Mouse (Mus musculus) layer of hippocampus, adult 2 months (tissue): ENCODE results near the gene Nek2. TPM values are rescaled to one million over a fixed set of nuclear protein-coding genes. Genes with fewer than 3 reads are reported as not detected.

Experiments
- DNase-seq, 2 experiments: peaks; one replicate each; pipeline ENCODE4 v3.0.0; 2022; ENCODE audit warnings: low spot score in 2 of 2
- H3K27ac ChIP-seq: fragments of 200-600 bp; 2 replicates; pipeline ENCODE4 v1.8.1; 2022
- H3K4me3 ChIP-seq: fragments of 200-600 bp; 2 replicates; pipeline ENCODE4 v1.8.1; 2022; ENCODE audit warnings: mild to moderate bottlenecking
- CTCF ChIP-seq: fragments of 200-600 bp; conservative IDR thresholded peaks from 2 replicates; pipeline ENCODE4 v1.8.1; 2022; ENCODE audit warnings: antibody characterized with exemption, mild to moderate bottlenecking, moderate library complexity
- total RNA-seq, 2 experiments: library from RNA; stranded (reverse); gene quantifications; 2 replicates each; pipeline ENCODE4 v1.2.3; 2021

Gene Nek2
- total RNA-seq, 2 experiments from 2014 or later: 1.0 to 1.3 TPM

DNA sequence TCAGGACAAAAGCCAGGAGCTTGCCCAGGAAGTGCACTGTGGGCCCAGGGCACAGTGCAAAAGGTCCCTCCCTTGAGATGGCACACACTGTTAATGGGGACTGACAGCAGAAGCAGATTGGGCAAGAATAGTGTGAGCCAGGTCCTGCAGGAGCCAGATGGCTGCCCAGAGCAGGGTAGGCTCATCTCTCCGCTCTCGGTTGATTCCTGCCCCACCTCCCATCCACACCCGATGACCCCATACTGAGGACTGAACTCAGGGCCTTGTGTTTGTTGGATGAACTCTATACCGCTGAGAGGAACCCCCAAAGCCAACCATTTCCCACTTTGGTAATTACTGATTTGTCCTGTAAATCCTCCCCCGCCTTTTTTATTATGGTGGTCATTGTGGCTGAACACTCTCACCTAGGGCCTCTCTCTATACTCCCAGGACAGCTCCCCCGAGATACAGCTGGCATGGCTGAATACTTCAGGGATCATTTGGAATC lies 3.1 kb upstream of the Nek2 start:
- H3K4me3 ChIP-seq: no peak overlapping the region
- TF ChIP-seq CTCF: no peak
- no peak overlapping the region for H3K27ac ChIP-seq
- no peak for DNase-seq

DNA sequence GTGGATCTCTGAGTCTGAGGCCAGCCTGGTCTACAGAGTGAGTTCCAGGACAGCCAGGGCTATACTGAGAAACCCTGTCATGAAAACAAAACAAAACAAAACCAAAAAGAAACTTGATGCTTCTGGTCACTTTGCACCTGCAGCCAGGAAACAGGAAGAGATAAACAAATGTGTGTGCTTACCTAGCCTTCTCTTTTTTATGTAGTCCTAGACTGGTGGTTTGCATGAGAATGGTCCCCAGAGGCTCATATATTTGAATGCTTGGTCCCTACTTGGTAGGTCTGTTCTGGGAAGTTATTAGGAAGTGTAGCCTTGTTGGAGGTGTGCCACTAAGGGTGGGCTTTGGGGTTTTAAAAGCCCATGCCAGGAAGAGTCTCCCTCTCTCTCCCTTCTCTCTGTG lies 2.2 kb upstream of the Nek2 start:
- H3K4me3 ChIP-seq: no peak overlapping the region
- TF ChIP-seq CTCF: no peak
- H3K27ac ChIP-seq: no peak overlapping the region
- DNase-seq: no peak

DNA sequence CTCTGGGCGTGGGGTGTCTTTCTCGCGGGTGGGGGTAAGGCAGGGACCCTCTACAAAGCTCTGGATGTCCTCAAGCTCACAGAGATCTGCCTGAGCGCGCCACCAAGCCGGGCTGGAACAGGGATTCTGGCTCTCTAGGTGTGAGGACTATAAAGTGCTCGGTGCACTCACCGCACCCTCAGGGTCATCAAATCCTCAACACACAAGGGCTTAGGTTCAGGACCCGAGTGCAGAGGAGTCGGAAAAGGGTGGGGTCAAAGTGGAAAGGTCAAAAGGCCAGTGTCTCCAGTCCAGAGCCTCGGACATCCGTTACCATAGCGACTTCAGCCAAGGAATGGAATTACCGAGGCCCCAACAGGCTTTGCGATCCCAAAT lies 306 bp upstream of the Nek2 start:
- DNase-seq: no peak
- no peak for TF ChIP-seq CTCF
- H3K27ac ChIP-seq: peak overlapping the region; percentile 77
- H3K4me3 ChIP-seq: peak overlapping the region; percentile 85

DNA sequence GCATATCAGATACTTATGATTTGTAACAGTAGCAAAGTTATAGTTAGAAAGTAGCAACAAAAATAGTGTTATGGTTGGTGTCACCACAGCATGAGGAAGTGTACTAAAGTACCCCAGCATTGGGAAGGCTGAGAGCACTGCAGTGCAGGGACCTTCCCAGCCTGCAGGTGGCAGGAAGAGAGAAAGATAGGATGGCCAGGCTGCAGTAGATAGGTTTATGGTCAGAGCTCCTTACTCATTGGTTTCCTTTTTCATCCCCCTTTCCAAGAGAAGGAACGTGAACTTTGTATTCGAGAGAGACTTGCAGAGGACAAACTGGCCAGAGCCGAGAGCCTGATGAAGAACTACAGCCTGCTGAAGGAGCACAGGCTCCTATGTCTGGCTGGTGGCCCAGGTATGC lies 7.9 kb downstream of the Nek2 start:
- TF ChIP-seq CTCF: peak; percentile 77
- H3K4me3 ChIP-seq: no peak overlapping the region
- no peak overlapping the region for H3K27ac ChIP-seq
- DNase-seq: no peak

DNA sequence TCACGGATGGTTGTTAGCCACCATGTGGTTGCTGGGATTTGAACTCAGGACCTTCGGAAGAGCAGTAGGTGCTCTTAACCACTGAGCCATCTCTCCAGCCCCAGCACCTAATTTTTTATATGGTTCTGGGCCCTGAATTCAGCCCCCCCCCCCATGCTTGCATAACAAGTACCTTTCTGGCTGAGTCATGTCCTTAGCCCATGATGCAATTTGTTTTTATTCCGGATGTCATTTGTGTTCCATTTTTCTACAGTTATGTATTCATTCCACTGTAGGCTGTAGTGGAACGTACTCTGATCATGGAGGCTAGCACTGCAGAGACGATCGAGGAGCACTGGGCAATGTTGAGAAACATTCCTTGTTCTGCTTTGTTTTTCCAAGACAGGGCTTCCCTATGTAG lies 12.2 kb downstream of the Nek2 start:
- no peak for DNase-seq
- H3K4me3 ChIP-seq: no peak overlapping the region
- TF ChIP-seq CTCF: no peak
- no peak overlapping the region for H3K27ac ChIP-seq

DNA sequence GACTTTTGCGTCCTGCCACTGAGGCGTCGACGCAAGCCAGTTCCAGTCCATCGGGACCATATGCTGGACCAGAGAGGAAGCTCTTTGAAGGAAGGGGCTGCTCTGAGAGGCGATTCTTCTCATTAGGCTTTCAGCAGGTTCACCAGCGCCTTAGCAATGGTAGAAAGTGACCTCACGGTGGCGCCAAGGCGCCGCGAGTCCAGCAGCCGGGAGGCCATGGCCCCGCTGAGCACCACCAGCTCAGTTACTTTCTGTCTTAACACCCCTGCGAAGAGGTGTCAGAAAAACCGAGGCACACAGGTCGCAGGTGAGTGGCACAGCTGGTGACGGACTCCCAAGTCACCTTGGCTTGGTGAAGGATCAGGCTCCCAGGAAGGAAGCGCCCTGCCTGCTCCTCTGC lies 13.6 kb downstream of the Nek2 start:
- Histone ChIP-seq H3K4me3 (no peak overlapping the region; the same call in 1 of the 2 replicates), H3K27ac (no peak overlapping the region)
- peak; percentile 93 for TF ChIP-seq CTCF
- DNase-seq: peak; percentile 31 to 71

DNA sequence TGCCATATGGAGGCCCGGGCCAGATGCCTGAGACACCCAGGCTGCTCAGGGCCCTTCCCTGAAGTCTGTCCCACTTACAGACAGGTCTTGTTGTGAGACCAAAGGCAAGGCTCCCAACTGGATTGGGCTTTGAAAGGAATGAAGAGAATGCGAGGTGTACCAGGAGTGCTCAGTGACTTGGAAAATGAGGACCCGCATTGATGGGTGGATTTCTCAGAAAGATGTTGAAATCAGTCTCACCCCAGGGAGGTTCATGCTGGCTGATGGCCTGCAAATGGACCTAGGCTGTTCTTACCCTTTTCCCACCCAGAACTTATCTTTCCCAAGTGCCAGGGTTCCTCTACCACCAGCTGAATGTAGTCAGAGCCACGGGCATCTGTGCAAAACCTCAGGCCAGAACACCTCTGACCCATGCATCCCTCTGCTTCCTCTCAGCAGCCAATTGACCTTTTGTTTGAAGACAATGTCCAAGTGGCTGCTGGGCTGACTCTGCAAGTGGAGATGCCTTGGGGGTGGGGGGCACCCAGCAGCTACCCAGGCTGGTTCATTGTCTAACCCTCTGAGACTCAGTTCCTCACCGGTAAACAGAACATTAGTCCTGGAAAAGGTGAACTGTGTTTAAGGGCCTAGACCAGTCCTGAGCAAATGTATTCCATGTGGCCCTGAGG lies 15.2 kb downstream of the Nek2 start:
- DNase-seq: no peak
- TF ChIP-seq CTCF: no peak
- no peak overlapping the region for H3K27ac ChIP-seq

DNA sequence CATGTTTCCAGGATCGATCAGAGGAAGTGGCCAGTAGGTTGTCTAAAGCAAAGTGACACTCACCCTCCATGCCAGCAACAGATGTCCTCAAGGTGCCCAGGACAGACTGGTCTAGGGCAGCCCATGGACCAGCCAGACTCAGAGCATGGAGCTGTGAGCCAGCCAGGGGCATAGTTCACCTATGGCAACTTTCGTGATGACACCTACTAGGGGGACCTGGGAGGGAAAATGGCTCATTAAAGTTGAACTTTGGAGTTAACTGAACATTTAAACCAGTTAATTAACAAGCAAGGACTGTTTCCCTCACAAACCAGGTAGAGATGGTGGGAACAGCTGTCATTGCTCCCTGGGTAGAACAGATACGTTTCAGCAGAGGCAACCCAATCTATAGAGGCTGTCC lies 16.4 kb downstream of the Nek2 start:
- Histone ChIP-seq H3K27ac (no peak overlapping the region), H3K4me3 (no peak overlapping the region)
- no peak for DNase-seq
- no peak for TF ChIP-seq CTCF

More for the DNA sequence above, 15.2 kb downstream of the Nek2 start:
- H3K4me3 ChIP-seq: no peak overlapping the region

DNA sequence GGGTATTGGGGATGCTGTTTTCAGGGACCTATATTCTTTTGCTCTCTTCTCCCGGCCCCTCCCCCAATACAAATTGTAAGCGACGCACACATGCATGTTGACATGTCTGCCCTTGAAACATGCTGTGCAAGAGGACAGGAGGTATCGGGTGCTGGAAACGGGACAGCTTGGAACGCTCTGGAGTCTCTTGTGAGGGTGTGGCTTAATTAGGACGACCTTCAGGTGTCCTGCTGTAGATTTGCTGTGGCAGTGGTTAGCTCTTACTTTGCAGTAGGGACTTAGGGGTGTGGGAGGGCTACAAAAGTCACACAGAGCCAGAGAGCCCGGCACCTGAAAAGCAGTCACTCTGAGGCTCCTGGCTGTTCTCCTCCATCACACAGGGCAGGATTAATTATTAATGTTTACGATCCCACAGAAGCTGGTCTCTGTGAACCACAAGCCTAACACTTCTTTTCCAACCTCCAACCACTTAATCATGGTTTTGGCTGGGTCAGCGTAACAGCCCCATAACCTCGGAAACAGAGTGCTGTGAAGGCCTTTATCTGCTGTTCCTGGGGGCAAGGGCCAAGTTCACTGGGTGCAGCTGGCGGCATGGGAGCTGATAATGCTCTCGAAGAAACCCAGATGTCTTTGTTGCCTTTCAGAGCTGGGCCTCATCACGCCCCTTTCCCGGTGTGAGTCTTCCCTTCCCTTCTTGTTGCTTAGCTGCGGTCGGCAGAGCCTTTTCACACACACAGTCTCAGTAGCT lies 17.9 kb downstream of the Nek2 start:
- no peak overlapping the region for H3K27ac ChIP-seq
- H3K4me3 ChIP-seq: no peak overlapping the region
- DNase-seq: no peak
- TF ChIP-seq CTCF: no peak

DNA sequence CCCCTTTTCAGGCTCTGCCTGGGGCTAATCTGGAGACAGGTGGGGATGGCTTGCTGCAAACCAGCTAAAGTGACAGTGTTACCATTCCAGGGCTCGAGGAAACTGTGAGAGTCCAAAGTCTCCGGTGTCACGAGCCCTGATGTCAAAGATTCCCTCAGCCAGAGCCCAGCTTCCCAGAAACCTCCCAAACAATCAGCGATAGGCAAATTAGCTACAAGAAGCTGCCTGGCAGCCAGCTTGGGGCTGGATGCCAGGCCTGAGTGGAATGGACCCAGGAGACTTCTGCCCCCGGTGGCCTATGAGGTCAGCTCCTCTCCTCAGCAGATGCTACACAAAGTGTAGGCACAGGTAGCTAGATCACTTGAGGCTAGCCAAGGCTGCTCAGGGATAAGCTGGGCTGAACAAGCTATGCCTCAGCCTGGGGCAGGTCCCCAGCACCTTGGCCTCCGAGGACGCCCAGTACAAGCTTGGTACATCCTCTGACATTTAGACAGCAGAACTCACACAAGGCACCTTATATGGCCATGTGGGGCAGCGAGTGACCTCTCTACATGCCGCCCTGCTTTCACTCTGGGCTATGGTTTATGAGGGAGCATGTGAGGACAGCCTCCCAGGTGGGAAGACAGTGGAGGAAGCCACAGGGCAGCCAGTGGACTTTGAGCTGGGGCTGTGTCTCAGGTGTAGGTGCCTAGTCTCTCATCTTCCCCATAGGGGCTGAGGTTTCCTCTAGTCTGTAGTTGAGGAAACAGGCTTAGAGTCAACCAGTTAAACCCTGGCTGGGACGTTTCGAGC lies 19.7 kb downstream of the Nek2 start:
- no peak overlapping the region for H3K4me3 ChIP-seq
- no peak for TF ChIP-seq CTCF

DNA sequence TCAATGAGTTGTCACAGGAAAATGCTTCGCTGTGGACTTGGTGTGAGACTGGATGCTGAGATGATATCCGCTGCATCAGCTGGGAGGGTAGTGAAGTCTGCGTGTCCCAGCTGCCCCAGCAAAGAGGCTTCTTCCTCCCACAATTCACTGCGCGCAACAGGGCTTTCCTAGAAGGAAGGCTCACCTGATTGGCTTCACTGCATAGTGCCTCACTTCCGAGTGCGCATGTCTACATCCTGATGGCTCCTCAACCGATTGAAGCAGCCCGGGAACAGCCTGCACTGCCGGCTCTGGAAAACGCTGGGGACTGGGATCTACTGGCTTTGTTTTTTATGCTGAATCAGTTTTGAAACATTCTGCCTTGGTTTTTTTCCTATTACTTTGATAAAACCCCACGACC lies 21.0 kb downstream of the Nek2 start:
- no peak overlapping the region for H3K27ac ChIP-seq
- H3K4me3 ChIP-seq: no peak overlapping the region
- no peak for DNase-seq
- TF ChIP-seq CTCF: no peak

More for the DNA sequence above, 19.7 kb downstream of the Nek2 start:
- no peak overlapping the region for H3K27ac ChIP-seq
- DNase-seq: no peak

DNA sequence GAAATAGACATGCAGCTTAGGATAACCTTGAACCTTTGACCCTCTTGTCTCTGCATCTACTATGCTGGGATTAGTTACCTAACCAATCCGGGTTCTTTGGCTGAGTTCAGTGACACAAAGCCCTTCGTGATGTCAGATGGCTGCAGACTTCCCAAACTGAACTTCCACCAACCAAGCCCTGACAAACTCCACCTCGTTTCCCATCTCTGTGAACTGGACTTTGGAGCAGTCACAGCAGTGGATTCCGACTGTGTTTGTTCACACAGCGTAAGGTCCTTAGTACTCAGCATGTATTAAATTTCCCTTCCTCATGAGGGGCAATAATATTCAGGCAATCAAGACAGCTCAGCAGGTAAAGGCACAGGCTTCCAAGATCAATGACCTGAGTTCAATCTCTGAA lies 25.4 kb downstream of the Nek2 start:
- H3K4me3 ChIP-seq: no peak overlapping the region
- DNase-seq: no peak
- no peak overlapping the region for H3K27ac ChIP-seq
- TF ChIP-seq CTCF: no peak

DNA sequence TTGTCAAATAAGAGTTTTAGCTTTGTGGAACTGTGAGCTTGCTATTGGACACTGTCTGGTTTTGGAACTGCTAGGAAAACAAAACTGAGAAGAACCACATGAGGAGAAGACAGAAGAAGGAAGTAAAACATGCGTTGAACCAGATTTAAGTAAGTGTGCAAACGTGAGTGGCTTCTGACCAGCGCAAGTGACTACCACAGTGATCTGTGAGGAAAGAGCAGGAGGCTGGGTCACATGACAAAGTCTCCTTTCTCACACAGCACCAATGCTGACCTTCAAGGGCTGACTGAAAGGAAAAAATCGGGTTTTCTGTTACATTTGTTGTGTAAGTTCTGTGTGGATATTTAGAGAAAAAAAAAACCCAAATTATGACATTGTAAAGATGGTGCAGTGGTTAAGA lies 28.3 kb downstream of the Nek2 start:
- no peak for DNase-seq
- no peak for TF ChIP-seq CTCF
- H3K4me3 ChIP-seq: no peak overlapping the region

DNA sequence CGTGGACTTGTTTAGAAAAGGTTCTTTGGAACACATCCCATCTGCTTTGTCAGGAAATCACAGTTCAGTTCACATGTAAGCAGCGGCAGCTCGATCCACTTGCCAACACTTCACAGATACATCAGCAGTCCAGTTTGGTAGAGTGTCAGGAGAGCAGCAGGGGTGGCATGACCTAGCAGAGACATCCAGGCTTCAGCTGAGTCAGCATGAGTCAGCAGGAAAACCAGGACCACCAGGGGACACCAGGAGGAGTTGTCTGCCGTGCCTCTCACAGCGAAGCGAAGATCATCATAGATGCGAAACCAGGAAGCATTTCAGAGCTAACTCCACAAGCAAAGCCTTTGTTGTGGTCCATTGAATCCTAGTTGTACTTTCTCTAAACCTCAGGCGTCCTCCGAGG lies 32.2 kb downstream of the Nek2 start:
- DNase-seq: no peak
- Histone ChIP-seq H3K4me3 (no peak overlapping the region), H3K27ac (no peak overlapping the region)
- TF ChIP-seq CTCF: no peak

More for the DNA sequence above, 28.3 kb downstream of the Nek2 start:
- H3K27ac ChIP-seq: no peak overlapping the region
